Mouse (Mus musculus): ENCODE results near the gene Fktn.

The Fktn gene

DNA sequence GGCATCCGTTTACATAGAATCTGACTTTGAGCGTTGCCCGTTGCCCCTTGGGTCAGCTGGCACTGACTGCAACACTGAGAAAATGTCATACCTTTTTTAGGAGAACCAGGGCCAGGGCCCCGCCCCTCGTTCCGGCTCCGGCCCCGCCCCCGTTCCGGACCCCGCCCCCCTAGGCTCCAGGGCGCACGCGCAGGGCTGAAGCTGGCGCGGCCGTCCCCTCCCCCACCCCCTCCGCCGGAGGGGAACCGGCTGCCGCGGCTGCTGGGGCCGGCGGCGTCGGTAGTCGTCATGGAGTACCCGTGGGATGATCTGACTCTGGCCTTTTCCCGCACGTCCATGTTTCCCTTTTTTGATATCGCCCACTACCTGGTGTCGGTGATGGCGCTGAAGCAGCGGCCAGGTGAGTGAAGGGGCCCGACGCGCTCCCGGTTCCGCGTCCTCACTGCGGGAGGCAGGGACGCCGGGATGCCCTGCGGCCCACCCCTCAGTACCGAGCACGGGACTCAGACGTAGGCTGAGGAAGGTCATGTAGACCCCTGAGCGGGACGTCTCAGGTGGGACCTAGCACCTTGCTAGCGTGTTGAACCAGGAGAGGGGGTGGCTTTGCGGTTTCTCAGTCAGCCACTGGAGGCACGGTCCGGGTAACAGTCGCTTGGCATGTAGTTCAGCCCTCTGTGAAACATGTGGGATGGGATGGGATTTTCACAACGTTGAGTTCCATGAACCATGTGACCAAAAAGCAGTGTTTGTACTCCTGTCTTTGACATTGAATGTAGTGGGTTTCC, 112.2 kb downstream of the Fktn start, which contains the start of gene Tmem38b:
Tmem38b (plus strand) TSS at position 225 of the 785 bp plus-strand sequence.
- DNase-seq (ENCODE audit: low read depth, low spot score) = peak; percentile 88

- DNase-seq (ENCODE audit: low read depth, low spot score) = peak; percentile 62
These were observed 112.9 kb downstream of the Fktn start for GRCm38 (mm10) chr4:53826641-53827248.
